Mouse (Mus musculus): Measurements from ENCODE around the gene Nol4l.

- TF ChIP-seq GATA1 (IDR thresholded peaks at IDR 0.05; ENCODE audit: low read length) (no peak), TAL1 (IDR thresholded peaks at IDR 0.05; ENCODE audit: low read length) (no peak)
Measured at GRCm38 (mm10) chr2:153425998-153426670, 103.6 kb downstream of the Nol4l start.
